Mouse (Mus musculus) limb, embryonic 10.5 days (tissue): ENCODE data around the gene Mtor. TPM values are rescaled to one million over a fixed set of nuclear protein-coding genes. Genes with fewer than 3 reads are reported as not detected.

ENCODE experiments used
- DNase-seq: peaks from one replicate; pipeline ENCODE4 v3.0.0-alpha.2; 2017; ENCODE audit warnings: low spot score
- H3K27ac ChIP-seq: fragments of 300-500 bp; sonication (generic); 2 replicates; pipeline ENCODE4 v1.5.1; 2016; ENCODE audit warnings: mild to moderate bottlenecking
- H3K27me3 ChIP-seq: fragments of 300-500 bp; sonication (generic); 2 replicates; pipeline ENCODE4 v1.6.1; 2016; ENCODE audit warnings: low read depth, mild to moderate bottlenecking; ENCODE audit not compliant: poor library complexity, severe bottlenecking
- H3K36me3 ChIP-seq: fragments of 300-500 bp; sonication (generic); 2 replicates; pipeline ENCODE4 v1.6.1; 2016; ENCODE audit warnings: mild to moderate bottlenecking, moderate library complexity
- H3K4me1 ChIP-seq: fragments of 300-500 bp; sonication (generic); 2 replicates; pipeline ENCODE4 v1.6.1; 2016
- H3K4me3 ChIP-seq: fragments of 300-500 bp; sonication (generic); 2 replicates; pipeline ENCODE4 v1.5.1; 2016; ENCODE audit warnings: mild to moderate bottlenecking, moderate library complexity
- H3K9me3 ChIP-seq: fragments of 300-500 bp; sonication (generic); replicated peaks from 2 replicates; pipeline ENCODE4 v1.6.1; 2016; ENCODE audit warnings: mild to moderate bottlenecking
- WGBS: fragments of 180-500 bp; shearing (Covaris S2); methylation state at CpG from one replicate; pipeline ENCODE4 v1.1.7; 2016; 5-methylcytosine and 5-hydroxymethylcytosine counted together
- polyA plus RNA-seq: library from polyadenylated mRNA; unstranded; fragments of >200 nt; fragmentation: Nextera tagmentation; extraction: Ambion mirVana; gene quantifications from 2 replicates; pipeline ENCODE4 v1.2.1, GENCODE M21; 2016

Gene Mtor
- polyA plus RNA-seq, 1 experiment from 2014 or later: 22.3 TPM

DNA sequence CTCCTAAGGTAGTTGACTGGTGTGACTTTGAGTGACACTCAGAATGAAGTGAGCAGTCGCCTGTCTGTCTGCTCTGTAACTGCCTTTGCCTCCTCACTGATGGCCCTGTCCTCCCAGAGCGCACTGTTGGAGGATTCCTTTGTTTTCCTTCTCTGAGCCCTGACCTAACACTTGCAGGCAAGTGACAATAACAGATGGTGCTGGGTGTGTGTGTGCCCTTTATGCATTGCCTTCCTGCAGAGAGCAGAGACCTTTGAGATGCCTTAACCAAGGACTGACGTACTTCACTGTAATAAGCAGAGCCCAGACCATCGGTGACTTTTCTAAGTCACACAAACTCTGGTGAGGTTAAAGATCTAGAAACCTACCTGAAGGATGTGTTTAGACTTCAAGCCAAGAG, 82.9 kb downstream of the Mtor start:
- DNase-seq: no peak
- Histone ChIP-seq H3K4me1 (no peaks in the 10 kb centered on the region), H3K36me3 (peaks cover 93% of the 10 kb centered on the region), H3K9me3 (no peaks in the 10 kb centered on the region), H3K27me3 (no peaks in the 10 kb centered on the region), H3K4me3 (no peak overlapping the region), H3K27ac (no peak overlapping the region)
- 67% methylated on average over 4 of the region's 4 CpGs for WGBS

DNA sequence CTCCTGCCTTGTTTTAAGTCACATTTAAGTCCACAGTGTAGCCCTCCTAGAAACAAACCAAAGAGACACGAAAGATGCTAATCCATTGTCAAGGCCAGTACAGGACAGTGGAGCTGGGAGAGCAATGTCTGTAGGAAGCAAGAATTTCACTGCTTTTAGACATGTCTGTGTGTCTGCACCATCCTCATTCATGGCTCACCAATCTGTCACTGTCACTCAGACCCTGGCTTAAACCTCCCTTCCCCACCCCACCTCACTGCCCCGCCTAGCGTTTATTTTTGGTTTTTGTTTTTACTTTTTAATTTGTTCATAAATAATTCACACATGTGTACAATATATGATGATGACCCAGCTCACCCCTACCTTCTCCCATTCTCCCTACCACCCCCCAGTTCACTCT, 84.1 kb downstream of the Mtor start:
- no peak overlapping the region for H3K4me3 ChIP-seq
- no peaks in the 10 kb centered on the region for H3K9me3 ChIP-seq
- no peaks in the 10 kb centered on the region for H3K27me3 ChIP-seq
- H3K36me3 ChIP-seq: peaks cover 93% of the 10 kb centered on the region
- no peak overlapping the region for H3K27ac ChIP-seq
- 92% methylated on average over 3 of the region's 3 CpGs for WGBS
- DNase-seq: no peak
- H3K4me1 ChIP-seq: no peaks in the 10 kb centered on the region

DNA sequence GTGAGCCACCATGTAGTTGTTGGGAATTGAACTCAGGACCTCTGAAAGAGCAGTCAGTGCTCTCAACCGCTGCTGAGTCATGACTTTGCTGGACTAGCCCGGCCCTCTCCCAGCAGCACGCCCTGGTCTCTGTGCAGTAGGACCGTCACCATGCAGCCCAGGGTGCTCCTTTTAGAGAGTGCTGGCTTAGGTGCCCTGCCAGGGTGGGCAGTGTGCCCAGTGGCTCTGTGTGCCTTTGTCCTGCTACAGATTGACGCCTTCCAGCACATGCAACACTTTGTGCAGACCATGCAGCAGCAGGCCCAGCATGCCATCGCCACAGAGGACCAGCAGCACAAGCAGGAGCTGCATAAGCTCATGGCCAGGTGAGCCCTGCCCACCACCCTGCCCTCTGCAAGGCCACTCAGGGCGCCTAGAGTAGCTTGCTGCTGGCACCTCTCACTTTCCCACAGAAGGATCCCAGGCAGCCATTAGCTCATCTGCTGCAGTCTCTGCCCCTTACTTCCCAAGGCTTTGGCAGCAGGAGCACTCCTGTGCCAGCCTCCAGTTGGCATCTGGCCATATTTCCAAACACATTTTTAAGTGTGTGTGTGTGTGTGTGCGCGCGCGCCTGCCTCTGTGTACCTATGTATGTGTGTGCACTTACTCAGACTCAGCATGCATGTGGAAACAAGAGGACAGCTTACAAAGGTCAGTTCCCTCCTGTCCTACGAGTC, 85.4 kb downstream of the Mtor start:
- WGBS: 92% methylated on average over 12 of the region's 12 CpGs
- DNase-seq: no peak

DNA sequence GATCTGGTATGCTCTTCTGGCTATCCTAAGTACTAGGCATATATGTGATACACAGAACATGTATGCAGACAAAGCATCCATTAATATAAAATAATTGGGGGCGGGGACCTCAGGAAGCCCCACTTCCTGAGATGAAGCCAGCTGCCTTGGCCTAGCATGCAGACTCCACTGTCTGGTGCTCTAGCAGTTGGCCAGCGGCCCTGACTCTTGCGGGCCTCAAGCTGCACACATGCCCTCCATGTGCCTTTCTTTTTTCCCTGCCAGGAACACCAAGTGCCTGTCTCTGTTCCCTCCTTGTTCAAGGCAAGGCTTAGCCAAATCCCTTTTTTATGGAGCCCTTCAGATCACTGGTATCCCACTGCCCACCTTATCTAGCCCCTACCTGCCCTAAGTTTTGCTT, 87.5 kb downstream of the Mtor start:
- WGBS: 96% methylated on average over 3 of the region's 3 CpGs
- H3K4me1 ChIP-seq: no peaks in the 10 kb centered on the region
- no peak overlapping the region for H3K4me3 ChIP-seq
- no peak for DNase-seq
- H3K27me3 ChIP-seq: no peaks in the 10 kb centered on the region
- no peak overlapping the region for H3K27ac ChIP-seq
- no peaks in the 10 kb centered on the region for H3K9me3 ChIP-seq
- H3K36me3 ChIP-seq: peaks cover 99% of the 10 kb centered on the region

More for the DNA sequence above, 85.4 kb downstream of the Mtor start:
- no peak overlapping the region for H3K27ac ChIP-seq
- no peaks in the 10 kb centered on the region for H3K4me1 ChIP-seq
- no peaks in the 10 kb centered on the region for H3K9me3 ChIP-seq
- H3K36me3 ChIP-seq: peaks cover 95% of the 10 kb centered on the region
- H3K4me3 ChIP-seq: no peak overlapping the region
- H3K27me3 ChIP-seq: no peaks in the 10 kb centered on the region

DNA sequence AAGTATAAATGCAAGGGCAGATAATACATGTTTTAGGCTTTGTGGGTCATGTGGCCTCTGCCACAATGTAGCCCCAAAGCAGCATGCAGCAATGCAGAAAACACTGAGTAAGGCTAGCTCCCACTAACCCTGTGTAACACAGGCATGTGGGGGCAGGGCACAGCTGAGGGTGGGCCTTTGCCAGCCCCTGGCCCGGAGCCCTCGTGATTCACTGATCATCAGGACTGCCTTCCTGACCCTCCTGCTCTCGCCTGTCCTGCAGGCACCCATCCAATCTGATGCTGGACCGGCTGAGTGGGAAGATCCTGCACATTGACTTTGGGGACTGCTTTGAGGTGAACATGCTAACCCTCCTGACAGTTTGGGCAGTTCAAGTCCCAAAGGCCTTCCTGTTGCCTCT, 100.7 kb downstream of the Mtor start:
- Histone ChIP-seq H3K36me3 (peaks cover 96% of the 10 kb centered on the region), H3K4me1 (no peaks in the 10 kb centered on the region), H3K27me3 (no peaks in the 10 kb centered on the region), H3K27ac (no peak overlapping the region), H3K4me3 (no peak overlapping the region), H3K9me3 (no peaks in the 10 kb centered on the region)
- 86% methylated on average over 4 of the region's 4 CpGs for WGBS
- DNase-seq: no peak

DNA sequence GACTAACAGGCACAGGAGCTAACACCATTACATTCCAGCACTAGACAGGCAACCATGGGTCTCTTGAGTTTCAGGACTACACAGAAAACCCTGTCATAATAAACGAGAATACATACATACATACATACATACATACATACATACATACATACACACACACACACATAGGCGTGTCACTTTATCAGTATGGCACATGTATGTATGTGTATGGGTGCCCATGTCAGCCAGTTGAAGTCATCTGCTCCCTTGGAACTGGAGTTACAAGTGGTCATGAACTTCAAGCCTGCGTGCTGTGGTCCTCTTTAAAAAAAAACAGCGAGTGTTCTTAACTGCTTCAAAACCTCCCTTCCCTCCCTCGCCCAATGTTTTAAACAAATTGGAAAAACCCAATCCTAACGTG, 109.4 kb downstream of the Mtor start:
- 34% methylated on average over 6 of the region's 6 CpGs for WGBS
- H3K27me3 ChIP-seq: no peaks in the 10 kb centered on the region
- peak overlapping the region; percentile 90 for H3K4me3 ChIP-seq
- H3K9me3 ChIP-seq: no peaks in the 10 kb centered on the region
- peak overlapping the region; percentile 99 for H3K27ac ChIP-seq
- peaks cover 14% of the 10 kb centered on the region for H3K4me1 ChIP-seq
- peaks cover 77% of the 10 kb centered on the region for H3K36me3 ChIP-seq
- no peak for DNase-seq

DNA sequence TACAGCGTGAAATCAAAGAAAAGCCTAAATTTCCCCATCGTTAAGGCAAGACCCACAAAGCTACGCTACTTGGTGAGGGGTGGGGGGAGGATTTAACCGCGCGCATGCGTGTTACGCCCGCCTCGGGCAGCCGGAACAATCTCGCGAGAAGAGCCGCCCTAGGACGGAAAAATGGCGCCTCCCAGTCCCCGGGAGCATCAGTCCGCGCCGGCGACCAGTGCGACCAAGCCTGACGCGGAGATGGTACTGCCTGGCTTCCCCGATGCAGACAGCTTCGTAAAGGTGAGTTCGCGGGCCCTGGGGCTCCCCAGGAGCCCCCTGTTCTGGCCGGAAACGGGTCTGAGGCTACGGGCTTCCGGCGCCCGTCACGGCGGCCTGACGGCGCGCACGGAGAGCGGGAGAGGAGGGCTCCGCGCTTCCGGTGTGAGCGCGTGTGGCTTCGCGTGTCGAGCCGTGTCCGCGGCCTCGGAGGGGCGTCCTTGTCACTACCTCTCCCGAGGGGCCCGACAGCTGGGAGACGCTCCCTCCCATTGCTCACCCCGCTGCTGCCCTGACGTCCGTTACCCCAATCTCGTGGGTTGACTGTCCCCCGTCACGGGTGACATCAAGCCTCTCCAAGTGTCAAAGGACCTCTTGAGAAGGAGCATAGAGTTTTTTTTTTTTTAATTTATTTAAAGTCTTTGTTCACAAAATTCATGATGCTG, 110.0 kb downstream of the Mtor start, which contains the start of gene Exosc10:
Gene Exosc10, plus strand, starts transcription at position 133 of the 704 bp plus-strand sequence.
- Histone ChIP-seq H3K9me3 (no peaks in the 10 kb centered on the region), H3K4me3 (peak within 1 kb of the TSS; percentile 90), H3K4me1 (peaks cover 14% of the 10 kb centered on the region), H3K27me3 (no peaks in the 10 kb centered on the region), H3K27ac (peak within 1 kb of the TSS; percentile 99), H3K36me3 (peaks cover 77% of the 10 kb centered on the region)
- peak; percentile 96 for DNase-seq
- under 1% methylated on average over 63 of the region's 63 CpGs for WGBS

DNA sequence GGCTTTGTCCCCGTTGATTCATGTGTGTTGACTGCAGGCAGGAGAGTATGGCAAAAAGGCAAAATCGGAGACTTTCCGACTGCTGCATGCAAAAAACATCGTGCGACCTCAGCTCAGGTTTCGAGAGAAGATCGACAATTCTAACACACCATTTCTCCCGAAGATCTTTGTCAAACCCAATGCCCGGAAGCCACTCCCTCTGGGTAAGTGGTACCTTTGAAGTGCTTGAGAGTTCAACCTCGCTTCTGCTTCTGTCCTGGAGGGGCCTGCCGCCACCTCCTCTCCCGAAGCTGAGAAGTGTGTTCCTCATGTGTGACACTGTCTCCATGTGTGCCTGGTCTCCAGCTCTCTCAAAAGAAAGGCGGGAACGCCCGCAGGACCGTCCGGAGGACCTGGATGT, 114.3 kb downstream of the Mtor start:
- DNase-seq: no peak
- no peak overlapping the region for H3K27ac ChIP-seq
- H3K4me1 ChIP-seq: peaks cover 14% of the 10 kb centered on the region
- 96% methylated on average over 17 of the region's 17 CpGs for WGBS
- H3K27me3 ChIP-seq: no peaks in the 10 kb centered on the region
- H3K9me3 ChIP-seq: no peaks in the 10 kb centered on the region
- H3K4me3 ChIP-seq: no peak overlapping the region
- peaks cover 85% of the 10 kb centered on the region for H3K36me3 ChIP-seq

DNA sequence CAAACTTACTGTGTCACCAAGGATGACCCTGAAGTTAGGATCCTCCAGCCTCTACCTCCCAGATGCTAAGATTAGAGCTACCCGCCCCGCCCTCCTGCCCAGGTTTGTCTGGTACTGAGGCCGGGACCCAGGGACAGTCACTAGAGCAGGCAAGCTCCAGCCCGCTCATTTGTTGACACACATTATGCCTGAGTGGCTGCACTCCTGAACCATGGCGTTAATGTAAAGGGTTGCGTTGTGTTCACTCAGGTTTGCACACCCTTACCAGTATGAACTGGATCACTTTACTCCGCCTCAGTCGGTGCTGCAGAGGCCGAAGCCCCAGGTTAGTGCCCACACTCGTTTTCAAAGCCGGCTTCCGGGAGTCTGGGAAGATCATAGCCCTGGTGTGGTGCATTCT, 115.2 kb downstream of the Mtor start:
- Histone ChIP-seq H3K36me3 (peaks cover 95% of the 10 kb centered on the region), H3K4me3 (no peak overlapping the region), H3K9me3 (no peaks in the 10 kb centered on the region), H3K27me3 (no peaks in the 10 kb centered on the region), H3K4me1 (peaks cover 8% of the 10 kb centered on the region), H3K27ac (no peak overlapping the region)
- DNase-seq: no peak
- WGBS: 94% methylated on average over 12 of the region's 12 CpGs

DNA sequence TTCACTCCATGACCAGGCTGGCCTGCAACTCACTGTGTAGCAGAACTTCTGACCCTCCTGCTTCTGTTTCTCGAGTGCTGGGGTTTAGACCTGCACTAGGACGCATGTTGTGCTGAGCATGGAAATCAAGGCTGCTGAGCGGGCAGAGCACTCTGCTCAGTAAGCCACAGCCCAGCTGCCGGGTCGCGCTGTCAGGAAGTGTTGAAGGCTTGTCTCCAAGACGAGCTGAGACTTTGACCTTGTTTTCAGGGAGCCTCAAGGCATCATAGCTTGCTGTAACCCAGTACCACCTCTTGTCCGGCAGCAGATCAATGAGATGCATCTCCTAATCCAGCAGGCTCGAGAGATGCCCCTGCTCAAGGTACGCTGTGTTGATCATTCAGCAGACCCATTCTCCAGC, 121.7 kb downstream of the Mtor start:
- WGBS: 92% methylated on average over 10 of the region's 10 CpGs
- Histone ChIP-seq H3K36me3 (peaks cover 100% of the 10 kb centered on the region), H3K27me3 (no peaks in the 10 kb centered on the region), H3K9me3 (no peaks in the 10 kb centered on the region), H3K27ac (no peak overlapping the region), H3K4me3 (no peak overlapping the region), H3K4me1 (no peaks in the 10 kb centered on the region)
- no peak for DNase-seq

DNA sequence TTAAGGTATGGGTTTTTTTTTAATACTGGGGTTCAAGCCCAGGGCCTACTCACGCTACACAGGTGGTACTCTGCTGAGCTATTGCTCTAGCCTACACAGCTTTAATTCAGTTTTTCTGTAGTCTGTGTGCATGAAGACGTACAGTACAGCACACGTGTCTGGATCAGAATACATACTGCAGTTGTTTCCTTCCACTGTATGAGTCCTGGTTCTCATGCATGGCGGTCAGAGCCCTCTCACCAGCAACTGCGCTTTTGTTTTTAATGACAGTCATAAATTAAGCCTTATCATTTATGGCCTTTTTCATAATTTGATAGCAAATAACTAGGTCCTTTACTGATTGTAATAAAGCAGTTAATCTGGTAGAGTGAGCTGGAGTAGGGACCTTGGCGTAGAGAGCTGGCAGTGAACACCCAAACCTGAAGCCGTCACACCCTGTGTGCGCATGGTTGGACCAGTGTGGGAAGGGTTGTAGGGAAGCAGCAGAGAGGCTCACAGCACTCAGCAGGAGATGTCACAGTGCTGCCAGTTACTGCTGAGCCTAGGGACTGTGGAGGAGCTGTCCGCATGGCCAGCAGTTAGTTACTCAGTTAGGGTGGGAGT, 122.4 kb downstream of the Mtor start:
- 95% methylated on average over 9 of the region's 9 CpGs for WGBS
- H3K4me3 ChIP-seq: no peak overlapping the region
- H3K36me3 ChIP-seq: peaks cover 100% of the 10 kb centered on the region
- H3K9me3 ChIP-seq: no peaks in the 10 kb centered on the region
- DNase-seq: no peak
- no peak overlapping the region for H3K27ac ChIP-seq
- H3K27me3 ChIP-seq: no peaks in the 10 kb centered on the region
- no peaks in the 10 kb centered on the region for H3K4me1 ChIP-seq

DNA sequence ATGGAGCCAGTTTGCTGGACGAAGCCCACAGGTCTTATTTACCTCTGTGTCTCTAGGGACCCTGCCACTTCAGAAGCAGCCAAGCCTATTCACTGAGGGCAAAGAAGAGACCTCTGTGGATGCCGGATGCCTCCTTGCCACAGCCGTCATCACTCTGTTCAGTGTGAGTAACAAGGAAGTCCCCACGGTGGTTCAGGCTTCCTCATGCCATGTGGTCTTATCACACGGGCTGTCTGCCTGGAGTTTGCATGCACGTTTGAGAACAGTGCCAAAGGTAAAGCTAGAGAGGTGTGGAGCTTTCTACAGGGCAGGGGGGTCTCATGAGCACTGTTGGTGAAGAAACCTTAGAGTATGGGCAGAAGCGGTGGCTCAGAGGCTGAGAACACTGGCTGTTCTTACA, 124.8 kb downstream of the Mtor start:
- Histone ChIP-seq H3K27ac (no peak overlapping the region), H3K36me3 (peaks cover 100% of the 10 kb centered on the region), H3K9me3 (no peaks in the 10 kb centered on the region), H3K4me1 (no peaks in the 10 kb centered on the region), H3K4me3 (no peak overlapping the region), H3K27me3 (no peaks in the 10 kb centered on the region)
- 91% methylated on average over 7 of the region's 7 CpGs for WGBS
- DNase-seq: no peak

DNA sequence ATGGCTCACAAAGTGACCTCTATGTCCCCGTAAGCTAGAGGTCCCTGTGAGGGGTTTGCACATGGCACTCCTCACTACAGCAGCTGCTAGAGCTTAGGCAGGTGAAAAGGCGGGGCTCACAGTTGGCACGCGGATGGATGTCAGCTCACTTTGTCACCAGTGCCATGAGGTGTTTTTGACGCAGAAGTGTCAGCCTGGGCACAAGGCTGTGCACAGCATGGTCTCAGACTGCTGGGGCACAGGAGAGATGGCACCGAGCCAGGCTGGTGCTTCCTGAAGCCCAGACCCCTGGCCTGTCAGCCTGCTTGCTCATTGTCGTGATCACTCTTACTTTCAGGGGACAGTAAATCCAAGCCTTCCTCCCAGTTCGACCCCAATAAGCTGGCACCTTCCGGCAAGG, 132.4 kb downstream of the Mtor start:
- no peak overlapping the region for H3K27ac ChIP-seq
- no peaks in the 10 kb centered on the region for H3K27me3 ChIP-seq
- no peaks in the 10 kb centered on the region for H3K4me1 ChIP-seq
- no peak for DNase-seq
- H3K9me3 ChIP-seq: no peaks in the 10 kb centered on the region
- 92% methylated on average over 9 of the region's 9 CpGs for WGBS
- peaks cover 78% of the 10 kb centered on the region for H3K36me3 ChIP-seq
- no peak overlapping the region for H3K4me3 ChIP-seq
